Mouse (Mus musculus) large intestine, adult 2 months (tissue): ENCODE measurements around the gene Pdzd7. TPM values are rescaled to one million over a fixed set of nuclear protein-coding genes. Genes with fewer than 3 reads are reported as not detected.

Experiments used
- DNase-seq: peaks from one replicate; pipeline ENCODE4 v3.0.0-alpha.2; 2012; ENCODE audit warnings: low read depth, low spot score
- WGBS: fragments of 180-500 bp; shearing (Covaris S2); methylation state at CpG from one replicate; pipeline ENCODE4 v1.1.7; 2018; 5-methylcytosine and 5-hydroxymethylcytosine counted together
- polyA plus RNA-seq: library from polyadenylated mRNA; depleted of rRNA; stranded (reverse); fragments of >200 nt; gene quantifications from 2 replicates; pipeline ENCODE4 v1.2.3, GENCODE M21; 2012; rRNA removed

Gene Pdzd7
- 0.19 TPM in 2 replicates for polyA plus RNA-seq

GRCm38 (mm10) chr19:45045651-45046050, at the start of gene Pdzd7:
Pdzd7 (minus strand) TSS chr19:45045717.
- 86% methylated on average over 5 of the region's 5 CpGs for WGBS
- DNase-seq, result no peak

DNA sequence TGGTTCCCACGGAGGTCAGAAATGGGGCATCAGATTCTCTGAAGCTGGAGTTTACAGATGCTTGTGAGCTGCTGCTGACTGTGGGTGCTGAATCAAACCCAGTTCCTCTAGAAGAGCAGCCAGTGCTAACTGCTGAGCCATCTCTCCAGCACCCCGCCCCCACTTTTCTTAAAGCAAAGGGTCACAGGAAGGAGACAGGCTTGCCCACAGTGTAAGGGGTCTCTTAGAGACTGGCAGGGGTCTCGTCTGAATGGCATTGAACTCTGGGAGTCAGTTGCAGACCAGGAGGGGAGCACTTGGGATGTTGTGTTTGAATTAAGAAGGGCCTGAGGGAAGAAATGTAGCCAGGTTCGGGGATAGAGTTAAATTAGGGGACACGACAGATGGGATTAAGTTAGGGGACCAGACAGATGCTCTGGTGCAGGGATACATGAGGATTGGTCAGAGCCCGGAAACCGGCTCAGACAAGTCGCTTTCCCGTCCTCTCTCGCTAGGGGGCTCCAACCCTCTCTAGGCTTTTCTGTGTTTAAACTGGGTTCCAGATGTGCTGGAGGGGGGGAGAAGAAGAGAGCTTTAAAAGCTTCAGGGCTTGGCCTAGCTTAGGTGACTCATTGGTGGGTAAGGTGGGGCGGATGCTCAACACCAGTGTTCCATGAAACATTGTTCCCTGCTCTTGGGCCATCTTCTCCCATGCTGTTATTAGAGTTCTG, 36.5 kb upstream of the Pdzd7 start:
- no peak for DNase-seq
- WGBS, result 12% methylated on average over 11 of the region's 11 CpGs

GRCm38 (mm10) chr19:45081279-45081678, 35.8 kb upstream of the Pdzd7 start:
- DNase-seq, result no peak

DNA sequence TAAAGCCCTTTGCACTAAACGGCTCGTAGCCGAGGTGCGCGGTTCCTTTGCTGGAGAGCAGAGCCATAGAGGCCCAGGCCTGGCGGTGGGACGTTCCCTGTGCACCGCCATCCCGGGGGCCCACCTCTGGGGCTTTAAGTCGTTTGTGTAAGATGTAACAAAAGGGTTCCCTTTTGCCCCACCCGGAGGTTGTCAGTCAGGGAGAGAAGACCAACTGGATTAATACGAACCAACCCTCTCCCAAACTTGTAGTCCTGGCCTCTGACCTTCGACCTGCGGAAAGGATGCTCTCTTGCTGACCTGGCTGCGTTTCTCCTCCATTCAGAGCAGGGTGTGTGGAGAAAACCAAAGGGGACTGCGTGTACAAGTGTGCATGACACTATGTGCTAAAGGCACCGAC, 35.2 kb upstream of the Pdzd7 start:
- 6% methylated on average over 17 of the region's 17 CpGs for WGBS
- no peak for DNase-seq

More at GRCm38 (mm10) chr19:45081279-45081678, 35.8 kb upstream of the Pdzd7 start:
- 2% methylated on average over 5 of the region's 5 CpGs for WGBS

GRCm38 (mm10) chr19:45079769-45080515, 34.4 kb upstream of the Pdzd7 start:
- no peak for DNase-seq
- under 1% methylated on average over 45 of the region's 45 CpGs for WGBS

GRCm38 (mm10) chr19:45078971-45079764, 33.7 kb upstream of the Pdzd7 start:
- 14% methylated on average over 17 of the region's 17 CpGs for WGBS

GRCm38 (mm10) chr19:45077742-45078645, 32.5 kb upstream of the Pdzd7 start:
- DNase-seq, result no peak
- WGBS, result 30% methylated on average over 20 of the region's 20 CpGs

More at GRCm38 (mm10) chr19:45078971-45079764, 33.7 kb upstream of the Pdzd7 start:
- no peak for DNase-seq

GRCm38 (mm10) chr19:45076586-45077510, 31.3 kb upstream of the Pdzd7 start:
- no peak for DNase-seq
- WGBS, result 2% methylated on average over 62 of the region's 62 CpGs

DNA sequence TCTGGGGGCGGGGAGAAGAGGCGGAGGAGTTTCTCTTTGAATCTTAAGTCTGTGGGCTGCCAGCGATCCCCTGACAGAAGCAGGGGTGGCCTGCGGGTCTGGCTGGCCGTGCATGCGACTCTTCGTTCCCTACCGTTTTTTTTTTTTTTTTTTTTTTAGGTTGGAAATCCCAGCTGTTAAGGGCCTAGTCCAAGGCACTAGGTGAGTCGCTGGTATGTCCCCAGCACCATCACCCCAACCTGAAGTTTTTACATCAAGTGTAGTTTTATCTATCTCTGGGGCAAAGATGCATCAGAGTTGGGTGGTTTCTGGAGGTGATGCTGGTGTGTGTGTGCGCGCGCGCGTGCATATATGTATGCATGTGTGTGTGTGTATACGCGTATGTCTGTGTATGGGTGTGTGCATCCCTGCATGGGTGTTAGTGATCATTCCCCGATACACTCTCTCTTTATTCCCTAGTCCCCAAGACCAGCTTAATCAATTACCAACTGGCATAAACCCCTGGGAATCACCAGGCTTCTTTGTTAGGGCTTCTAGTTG, 30.6 kb upstream of the Pdzd7 start:
- 25% methylated on average over 17 of the region's 17 CpGs for WGBS
- DNase-seq, result no peak

DNA sequence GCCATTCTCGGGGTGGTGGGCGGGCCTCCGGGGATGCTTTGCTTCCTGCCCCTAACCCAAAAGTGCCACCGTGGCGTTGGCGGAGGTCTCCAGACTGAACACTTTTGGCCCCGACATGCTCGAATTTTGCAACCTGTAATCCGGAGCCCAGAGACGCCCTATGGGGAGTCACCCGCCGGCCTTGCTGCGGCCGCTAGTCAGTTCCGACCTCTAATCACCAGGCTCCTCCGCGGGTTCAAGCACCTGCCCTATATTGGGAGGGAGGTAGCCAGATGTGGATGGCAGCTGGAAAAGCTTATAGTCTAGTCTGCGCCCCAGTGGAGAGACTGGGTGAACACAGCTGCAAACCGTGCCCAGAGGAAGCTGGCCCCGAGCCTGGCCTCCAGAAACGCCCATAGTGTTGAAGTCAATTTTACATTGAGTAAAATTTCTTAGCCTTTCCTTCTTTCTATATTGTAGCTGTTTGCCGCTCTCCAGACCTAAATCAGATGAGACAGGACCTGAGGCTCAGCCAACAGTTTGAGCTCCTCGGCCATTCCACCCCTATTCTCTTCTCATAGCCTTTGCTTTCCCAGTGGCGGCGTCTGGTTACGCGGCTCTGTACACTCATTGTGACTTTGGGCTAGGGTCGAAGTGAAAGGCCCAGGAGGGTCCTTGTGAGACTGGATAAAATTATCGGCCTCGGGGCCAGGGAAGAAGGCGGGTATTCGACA, 30.0 kb upstream of the Pdzd7 start:
- 1% methylated on average over 32 of the region's 32 CpGs for WGBS
- DNase-seq, result no peak

DNA sequence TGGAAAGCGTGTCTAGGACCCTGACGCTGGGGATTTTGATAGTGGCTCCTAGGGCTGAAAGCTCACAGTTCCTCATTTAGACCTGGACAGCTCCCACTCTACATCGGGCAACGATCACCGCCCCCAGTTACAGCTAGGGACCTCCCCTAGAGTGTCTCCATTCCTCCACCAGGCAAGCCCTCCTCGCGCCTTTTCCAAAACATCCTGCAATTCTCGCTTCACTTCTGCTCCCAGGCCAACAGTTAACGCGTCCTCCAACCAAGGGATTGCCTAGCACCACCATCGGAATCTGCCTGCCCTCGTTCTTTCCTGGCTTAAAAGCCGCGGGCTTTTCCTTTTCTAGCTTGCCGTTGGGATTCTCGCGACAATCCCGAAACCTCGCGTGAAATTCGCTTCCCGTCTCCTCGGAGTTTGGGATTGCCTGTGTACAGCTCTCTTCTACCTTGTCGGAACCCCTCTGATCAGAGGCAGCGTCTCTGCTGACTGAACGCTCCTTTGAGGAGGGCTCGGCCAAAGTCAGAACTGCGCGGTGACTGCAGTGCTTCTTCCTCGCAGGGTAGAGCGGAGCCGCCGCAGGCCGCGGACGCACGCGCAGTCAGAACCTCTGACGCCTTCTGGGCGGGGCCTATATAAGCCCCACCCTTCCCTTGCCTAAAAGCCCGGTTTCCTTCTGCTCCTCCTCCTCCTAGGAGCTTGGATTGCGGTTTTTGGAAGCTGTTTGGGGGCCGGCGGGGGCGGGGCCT, 29.2 kb upstream of the Pdzd7 start, which contains the start of gene Kazald1:
Kazald1 (plus strand) TSS at position 662 of the 743 bp plus-strand sequence.
- WGBS, result under 1% methylated on average over 45 of the region's 45 CpGs
- no peak for DNase-seq

- WGBS, result 6% methylated on average over 20 of the region's 20 CpGs
- no peak for DNase-seq
Measured at GRCm38 (mm10) chr19:45073871-45074542, 28.5 kb upstream of the Pdzd7 start.

- WGBS, result 78% methylated on average over 7 of the region's 7 CpGs
- no peak for DNase-seq
Measured at GRCm38 (mm10) chr19:45067758-45068510, 22.4 kb upstream of the Pdzd7 start.

- no peak for DNase-seq
- WGBS, result 31% methylated on average over 17 of the region's 17 CpGs
Measured at GRCm38 (mm10) chr19:45067170-45067569, 21.7 kb upstream of the Pdzd7 start.

DNA sequence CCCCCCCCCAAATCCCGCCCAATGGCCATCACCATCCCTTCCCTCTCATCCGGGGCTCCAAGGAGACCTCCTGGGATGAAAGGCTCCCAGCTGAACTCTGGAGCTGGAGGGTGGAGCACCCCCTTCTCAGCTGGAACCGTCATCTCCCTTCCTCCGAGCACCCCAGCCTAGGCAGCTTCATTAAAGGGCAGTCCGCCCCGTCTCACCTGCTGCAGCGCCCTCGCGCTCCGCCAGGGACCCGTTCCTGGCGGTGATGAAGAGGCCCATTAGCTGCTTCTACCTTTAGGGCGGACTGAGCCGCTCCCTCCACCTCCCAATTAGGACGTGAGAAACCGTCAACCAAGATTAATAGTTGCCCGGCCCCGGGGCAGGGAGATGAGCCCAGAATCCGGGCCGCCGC, 19.7 kb upstream of the Pdzd7 start:
- WGBS, result 11% methylated on average over 21 of the region's 21 CpGs
- DNase-seq, result no peak
